Mouse (Mus musculus) intestine, embryonic 16.5 days (tissue): Measurements from ENCODE around the gene Ldb3. TPM values are rescaled to one million over a fixed set of nuclear protein-coding genes. Genes with fewer than 3 reads are reported as not detected.

Source experiments
- ATAC-seq: fragments of 200-750 bp; cut with Nextera tagmentation; 2 replicates; pipeline ENCODE4 v1.8.0; 2017; ENCODE audit warnings: moderate TSS enrichment, moderate library complexity
- H3K27ac ChIP-seq: fragments of 300-500 bp; sonication (generic); 2 replicates; pipeline ENCODE4 v1.5.1; 2014; ENCODE audit warnings: mild to moderate bottlenecking, low read length
- H3K27me3 ChIP-seq: fragments of 300-500 bp; sonication (generic); replicated peaks from 2 replicates; pipeline ENCODE4 v1.6.1; 2014; ENCODE audit warnings: low read length, control low read depth, mixed read lengths; ENCODE audit not compliant: control insufficient read depth, insufficient read depth
- H3K36me3 ChIP-seq: fragments of 300-500 bp; sonication (generic); 2 replicates; pipeline ENCODE4 v1.6.1; 2014; ENCODE audit warnings: low read length, control low read depth; ENCODE audit not compliant: control insufficient read depth, insufficient read depth
- H3K4me1 ChIP-seq: fragments of 300-500 bp; sonication (generic); 2 replicates; pipeline ENCODE4 v1.6.1; 2014; ENCODE audit warnings: low read length, control low read depth, mixed read lengths; ENCODE audit not compliant: control insufficient read depth, insufficient read depth
- H3K4me2 ChIP-seq: fragments of 300-500 bp; sonication (generic); 2 replicates; pipeline ENCODE4 v1.6.1; 2014; ENCODE audit warnings: low read depth, low read length, control low read depth
- H3K4me3 ChIP-seq: fragments of 300-500 bp; sonication (generic); 2 replicates; pipeline ENCODE4 v1.5.1; 2014; ENCODE audit warnings: mild to moderate bottlenecking, low read length
- H3K9ac ChIP-seq: fragments of 300-500 bp; sonication (generic); 2 replicates; pipeline ENCODE4 v1.6.1; 2014; ENCODE audit warnings: low read depth, low read length
- H3K9me3 ChIP-seq: fragments of 300-500 bp; sonication (generic); 2 replicates; pipeline ENCODE4 v1.6.1; 2016; ENCODE audit warnings: low read length, control low read depth; ENCODE audit not compliant: control insufficient read depth
- WGBS: fragments of 180-500 bp; shearing (Covaris S2); extraction: QIAGEN DNeasy Blood & Tissue Kit; methylation state at CpG from one replicate; pipeline ENCODE4 v1.1.7; 2014; 5-methylcytosine and 5-hydroxymethylcytosine counted together
- polyA plus RNA-seq: library from polyadenylated mRNA; unstranded; fragments of >200 nt; fragmentation: Nextera tagmentation; extraction: Ambion mirVana; gene quantifications from 2 replicates; pipeline ENCODE4 v1.2.1, GENCODE M21; 2015

The Ldb3 gene
- polyA plus RNA-seq, 1 experiment from 2014 or later = 12.8 TPM

DNA sequence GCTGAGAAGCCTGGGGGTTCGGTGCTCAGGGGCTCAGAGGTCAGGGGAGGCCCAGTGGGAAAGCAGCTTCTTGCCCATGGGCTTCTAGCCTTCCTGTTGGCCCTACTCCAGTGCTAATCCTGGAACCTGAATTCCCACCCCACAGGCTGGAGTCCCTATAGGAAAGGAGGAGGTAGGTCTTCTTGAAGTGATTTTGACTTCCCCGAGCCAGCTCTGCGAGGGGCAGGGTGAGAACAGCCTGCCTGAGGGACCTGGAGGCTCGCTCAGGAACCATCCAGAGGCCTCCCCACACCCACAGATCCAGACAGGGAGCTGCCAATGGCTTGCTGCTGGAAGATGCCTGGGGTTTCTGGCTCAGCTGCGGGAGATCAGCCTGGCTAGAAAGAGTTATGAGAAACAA is 20.8 kb downstream of the Ldb3 start:
- WGBS = 62% methylated on average over 5 of the region's 5 CpGs
- no peak for ATAC-seq

DNA sequence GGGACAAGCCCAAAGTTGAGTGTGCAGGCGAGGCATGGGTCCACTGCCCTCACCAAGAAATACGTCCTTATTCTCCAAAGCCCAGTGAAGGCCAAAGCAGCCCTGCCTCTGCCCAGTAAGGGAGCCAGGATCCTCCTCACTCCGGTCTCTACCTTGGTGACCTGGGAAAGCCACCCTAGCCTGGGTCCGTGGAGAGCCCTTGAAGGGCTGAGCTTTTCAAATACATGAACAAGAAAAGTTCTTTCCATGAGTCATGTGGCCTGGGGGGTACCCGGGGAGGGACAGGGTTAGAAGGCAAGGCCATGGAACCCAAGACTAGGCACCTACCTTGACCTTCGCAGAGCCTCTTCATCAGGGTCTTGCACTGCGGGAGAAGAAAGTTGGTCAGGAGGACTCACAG is 22.0 kb downstream of the Ldb3 start:
- H3K9me3 ChIP-seq = no peaks in the 10 kb centered on the region
- no peak overlapping the region for H3K4me3 ChIP-seq
- no peak for ATAC-seq
- no peaks in the 10 kb centered on the region for H3K36me3 ChIP-seq
- no peak overlapping the region for H3K27ac ChIP-seq
- no peak overlapping the region for H3K4me2 ChIP-seq
- 88% methylated on average over 7 of the region's 7 CpGs for WGBS
- no peaks in the 10 kb centered on the region for H3K27me3 ChIP-seq
- peaks cover 12% of the 10 kb centered on the region for H3K4me1 ChIP-seq
- no peak overlapping the region for H3K9ac ChIP-seq

More for the DNA sequence above, 20.8 kb downstream of the Ldb3 start:
- Histone ChIP-seq H3K9ac (no peak overlapping the region), H3K27ac (no peak overlapping the region), H3K36me3 (no peaks in the 10 kb centered on the region), H3K4me1 (peaks cover 12% of the 10 kb centered on the region), H3K9me3 (no peaks in the 10 kb centered on the region), H3K4me3 (no peak overlapping the region), H3K27me3 (no peaks in the 10 kb centered on the region), H3K4me2 (no peak overlapping the region)

GRCm38 (mm10) chr14:34565711-34566110 is 22.8 kb downstream of the Ldb3 start:
- no peaks in the 10 kb centered on the region for H3K9me3 ChIP-seq
- no peaks in the 10 kb centered on the region for H3K27me3 ChIP-seq
- ATAC-seq = peak; percentile 59
- WGBS = 48% methylated on average over 17 of the region's 17 CpGs
- no peaks in the 10 kb centered on the region for H3K36me3 ChIP-seq
- no peak overlapping the region for H3K4me3 ChIP-seq
- no peak overlapping the region for H3K9ac ChIP-seq
- H3K4me1 ChIP-seq = peaks cover 12% of the 10 kb centered on the region
- H3K4me2 ChIP-seq = no peak overlapping the region
- peak overlapping the region; percentile 42; the same call in 1 of the 2 replicates for H3K27ac ChIP-seq

- WGBS = 71% methylated on average over 4 of the region's 5 CpGs
Measured at GRCm38 (mm10) chr14:34564646-34565045, 23.8 kb downstream of the Ldb3 start.

DNA sequence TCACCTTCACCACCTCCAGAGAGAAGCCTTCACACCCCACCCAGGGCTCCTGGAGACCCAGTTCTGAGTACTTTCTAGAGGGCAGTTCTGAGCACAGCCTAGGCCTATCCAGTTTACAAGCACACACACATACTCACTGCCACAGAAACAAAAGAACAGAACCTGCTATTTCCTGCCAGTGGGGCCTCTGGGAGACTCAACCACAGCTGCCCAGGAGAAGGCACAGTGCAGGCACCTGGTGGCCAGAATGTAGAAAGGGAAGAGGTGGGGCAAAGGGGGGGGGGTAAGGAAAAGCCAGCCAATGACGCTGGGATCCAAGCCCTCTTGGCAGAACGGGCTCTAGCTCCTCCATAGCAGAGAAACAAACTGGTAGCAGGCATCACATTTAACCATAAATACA is 26.1 kb downstream of the Ldb3 start:
- H3K36me3 ChIP-seq = no peaks in the 10 kb centered on the region
- ATAC-seq = no peak
- no peak overlapping the region for H3K4me3 ChIP-seq
- no peaks in the 10 kb centered on the region for H3K27me3 ChIP-seq
- no peak overlapping the region for H3K4me2 ChIP-seq
- H3K4me1 ChIP-seq = peaks cover 5% of the 10 kb centered on the region
- H3K9ac ChIP-seq = no peak overlapping the region
- 15% methylated on average over 2 of the region's 2 CpGs for WGBS
- H3K9me3 ChIP-seq = no peaks in the 10 kb centered on the region
- no peak overlapping the region for H3K27ac ChIP-seq

More at GRCm38 (mm10) chr14:34564646-34565045, 23.8 kb downstream of the Ldb3 start:
- Histone ChIP-seq H3K27me3 (no peaks in the 10 kb centered on the region), H3K4me3 (no peak overlapping the region), H3K9me3 (no peaks in the 10 kb centered on the region), H3K4me2 (no peak overlapping the region), H3K4me1 (peaks cover 10% of the 10 kb centered on the region), H3K9ac (no peak overlapping the region), H3K27ac (peak overlapping the region; percentile 38), H3K36me3 (no peaks in the 10 kb centered on the region)
- no peak; the same call in 1 of the 2 replicates for ATAC-seq

DNA sequence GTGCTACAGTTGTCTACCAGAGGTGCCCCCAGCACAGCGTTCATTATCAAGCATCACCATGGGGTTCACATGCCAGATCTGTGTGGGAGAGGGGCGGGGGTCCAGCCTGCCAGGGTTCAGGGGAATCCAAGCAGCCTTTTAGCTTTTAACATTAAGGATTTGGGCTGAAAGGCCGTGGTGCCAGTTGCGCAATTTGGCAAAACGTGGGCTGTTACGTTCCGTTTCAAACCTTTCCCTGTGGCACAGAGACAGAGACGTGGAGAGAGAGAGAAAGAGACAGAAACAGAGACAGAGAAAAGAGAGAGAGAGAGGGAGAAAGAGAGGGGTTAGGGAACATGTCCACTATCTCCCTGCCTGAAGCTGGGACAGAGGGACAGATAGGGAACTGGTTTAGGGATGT is 26.8 kb downstream of the Ldb3 start:
- Histone ChIP-seq H3K27ac (no peak overlapping the region), H3K4me3 (no peak overlapping the region), H3K27me3 (no peaks in the 10 kb centered on the region), H3K4me2 (no peak overlapping the region), H3K9me3 (no peaks in the 10 kb centered on the region), H3K36me3 (no peaks in the 10 kb centered on the region), H3K4me1 (peaks cover 5% of the 10 kb centered on the region), H3K9ac (no peak overlapping the region)
- ATAC-seq = no peak
- 91% methylated on average over 8 of the region's 8 CpGs for WGBS

GRCm38 (mm10) chr14:34558947-34559346 is 29.5 kb downstream of the Ldb3 start:
- Histone ChIP-seq H3K4me2 (no peak overlapping the region), H3K4me3 (no peak overlapping the region), H3K36me3 (no peaks in the 10 kb centered on the region), H3K9me3 (no peaks in the 10 kb centered on the region), H3K9ac (no peak overlapping the region), H3K27ac (no peak overlapping the region), H3K27me3 (no peaks in the 10 kb centered on the region), H3K4me1 (no peaks in the 10 kb centered on the region; the same call in 1 of the 2 replicates)
- 87% methylated on average over 9 of the region's 9 CpGs for WGBS
- ATAC-seq = no peak

DNA sequence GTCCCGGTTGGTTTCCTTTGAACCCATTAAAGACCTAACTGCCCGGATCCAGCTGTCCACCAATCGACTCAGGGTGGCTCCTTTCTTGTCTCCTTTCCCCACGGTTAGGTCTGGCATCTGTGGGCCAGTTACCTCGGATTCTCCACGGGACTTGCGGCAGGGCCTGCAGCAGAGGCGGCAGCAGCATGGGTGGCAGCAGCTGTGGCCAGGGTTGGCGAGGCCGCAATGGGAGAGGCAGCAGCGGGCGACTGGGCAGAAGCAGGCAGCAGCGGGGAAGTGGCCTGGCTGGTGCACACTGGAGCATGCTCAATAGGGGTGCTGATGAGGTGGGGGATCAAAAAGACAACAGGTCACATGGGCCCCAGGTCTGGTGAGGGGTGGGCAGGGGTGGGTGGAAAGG is 33.3 kb downstream of the Ldb3 start:
- no peak overlapping the region for H3K9ac ChIP-seq
- no peak overlapping the region for H3K27ac ChIP-seq
- H3K4me3 ChIP-seq = no peak overlapping the region
- no peaks in the 10 kb centered on the region for H3K4me1 ChIP-seq
- no peak for ATAC-seq
- no peaks in the 10 kb centered on the region for H3K27me3 ChIP-seq
- H3K36me3 ChIP-seq = no peaks in the 10 kb centered on the region
- 77% methylated on average over 13 of the region's 13 CpGs for WGBS
- no peaks in the 10 kb centered on the region for H3K9me3 ChIP-seq
- H3K4me2 ChIP-seq = no peak overlapping the region

DNA sequence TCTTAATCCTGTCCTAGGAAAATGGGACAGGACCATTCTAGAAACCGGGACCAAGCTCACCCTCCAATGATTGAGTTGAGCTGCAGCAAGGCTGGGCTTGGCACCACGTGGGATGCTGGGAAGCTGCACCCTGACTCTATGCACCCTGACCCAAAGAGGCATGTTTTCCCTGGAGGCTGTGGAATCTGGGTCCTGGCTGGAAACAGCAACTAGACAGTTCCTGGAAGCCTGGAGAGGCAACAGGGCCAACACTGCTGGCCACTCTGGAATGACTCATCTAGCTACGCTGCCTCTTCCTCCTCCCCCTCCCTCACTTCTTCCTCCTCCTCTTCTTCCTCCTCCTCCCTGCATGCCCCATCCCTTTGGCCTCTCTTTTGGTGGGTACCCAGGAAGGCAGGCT is 34.4 kb downstream of the Ldb3 start:
- Histone ChIP-seq H3K27ac (no peak overlapping the region), H3K4me1 (no peaks in the 10 kb centered on the region), H3K4me2 (no peak overlapping the region), H3K27me3 (no peaks in the 10 kb centered on the region), H3K36me3 (no peaks in the 10 kb centered on the region), H3K9me3 (no peaks in the 10 kb centered on the region), H3K4me3 (no peak overlapping the region), H3K9ac (no peak overlapping the region)
- WGBS = 60% methylated on average over 3 of the region's 3 CpGs
- ATAC-seq = no peak

- Histone ChIP-seq H3K27me3 (no peaks in the 10 kb centered on the region), H3K9me3 (no peaks in the 10 kb centered on the region), H3K27ac (no peak overlapping the region), H3K9ac (no peak overlapping the region), H3K36me3 (no peaks in the 10 kb centered on the region), H3K4me3 (no peak overlapping the region), H3K4me2 (no peak overlapping the region), H3K4me1 (no peaks in the 10 kb centered on the region; the same call in 1 of the 2 replicates)
- WGBS = 86% methylated on average over 6 of the region's 6 CpGs
- ATAC-seq = no peak
Measured at GRCm38 (mm10) chr14:34553470-34553869, 35.0 kb downstream of the Ldb3 start.
